Mouse (Mus musculus): ENCODE results near the gene Plekhg3.
A peak's percentile ranks its signal among the peaks of the same experiment; 100 is the strongest.

The Plekhg3 gene

DNA sequence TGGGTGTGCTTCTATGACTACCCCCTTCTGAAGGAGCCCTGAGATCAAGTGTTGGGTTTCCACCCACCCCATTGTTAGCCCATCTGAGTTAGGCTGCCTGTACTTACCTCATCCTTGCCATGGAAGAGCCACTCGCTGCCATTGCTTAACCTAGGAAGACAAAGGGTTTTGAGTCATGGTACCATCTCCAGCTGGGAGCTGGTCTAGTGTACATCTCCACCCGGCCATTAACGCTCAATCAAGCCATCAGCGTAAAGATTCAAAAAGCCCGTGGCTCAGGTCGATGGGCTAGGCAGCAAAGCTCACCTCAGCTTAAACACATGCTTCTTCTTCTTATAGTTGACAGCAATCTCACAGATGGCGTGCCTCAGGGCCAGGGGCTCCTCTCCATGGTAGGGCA, 52.8 kb downstream of the Plekhg3 start:
- no peak for DNase-seq (ENCODE audit: low spot score in 2 of 2)

DNA sequence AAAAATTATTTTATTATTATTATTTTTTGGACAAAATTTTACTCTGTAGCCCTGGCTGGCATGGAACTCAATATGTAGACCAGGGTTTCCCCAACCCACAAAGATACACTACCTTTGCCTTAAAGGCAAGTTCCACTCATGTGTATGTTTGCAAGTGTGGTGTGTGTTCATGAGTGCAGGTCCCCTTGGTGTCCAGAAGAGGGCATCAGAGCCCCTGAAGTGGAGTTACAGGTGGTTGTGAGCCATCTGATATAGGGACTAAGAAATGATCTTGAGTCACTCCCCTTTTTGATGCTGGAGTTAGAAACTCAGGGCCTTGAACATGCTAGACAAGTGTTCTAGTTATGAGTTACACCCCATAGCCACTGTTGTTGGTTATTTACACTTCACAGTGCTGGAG, 54.3 kb downstream of the Plekhg3 start:
- DNase-seq (ENCODE audit: low spot score in 2 of 2), result no peak

DNA sequence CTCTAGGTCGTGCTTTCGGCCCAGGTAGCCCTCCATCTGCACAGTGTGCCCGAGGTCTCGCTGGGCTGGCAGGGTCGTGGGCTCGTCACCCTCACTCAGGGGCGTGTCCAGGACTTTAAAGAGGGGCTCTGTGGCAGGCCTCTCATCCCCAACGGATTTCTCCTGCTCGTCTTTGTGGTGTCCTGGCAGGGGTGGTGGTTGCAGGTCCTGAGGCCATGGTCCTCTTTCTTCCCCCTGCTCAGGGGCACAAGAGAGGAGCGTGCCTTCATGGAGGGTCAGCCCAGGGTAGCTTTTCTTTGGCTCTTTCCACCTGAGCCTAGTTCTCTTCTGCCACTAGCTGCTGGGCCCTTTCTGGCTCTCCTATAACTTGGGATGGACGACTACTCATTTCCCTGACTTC, 56.7 kb downstream of the Plekhg3 start:
- no peak for DNase-seq (ENCODE audit: low spot score in 2 of 2)

DNA sequence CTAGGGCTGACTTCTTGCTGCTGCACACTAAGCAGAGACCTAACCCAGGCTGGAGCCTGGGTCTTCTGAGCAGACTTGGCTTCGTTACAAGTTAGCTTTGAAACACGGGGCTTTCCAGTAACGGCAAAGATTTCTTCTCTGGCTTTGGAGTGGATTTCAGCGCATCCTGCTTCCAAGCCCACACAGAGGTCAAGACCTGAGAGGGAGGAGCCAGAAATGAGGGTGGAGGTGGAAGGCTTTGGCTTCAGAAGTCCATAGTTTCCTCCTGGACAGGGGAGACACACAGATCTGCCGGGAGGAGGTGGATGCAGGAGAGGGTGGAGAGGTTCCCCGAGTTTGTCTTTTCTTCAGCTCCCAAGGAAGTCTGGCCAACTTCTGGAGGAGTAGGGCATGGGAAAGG, 58.8 kb downstream of the Plekhg3 start:
- DNase-seq (ENCODE audit: low spot score in 2 of 2), result no peak

DNA sequence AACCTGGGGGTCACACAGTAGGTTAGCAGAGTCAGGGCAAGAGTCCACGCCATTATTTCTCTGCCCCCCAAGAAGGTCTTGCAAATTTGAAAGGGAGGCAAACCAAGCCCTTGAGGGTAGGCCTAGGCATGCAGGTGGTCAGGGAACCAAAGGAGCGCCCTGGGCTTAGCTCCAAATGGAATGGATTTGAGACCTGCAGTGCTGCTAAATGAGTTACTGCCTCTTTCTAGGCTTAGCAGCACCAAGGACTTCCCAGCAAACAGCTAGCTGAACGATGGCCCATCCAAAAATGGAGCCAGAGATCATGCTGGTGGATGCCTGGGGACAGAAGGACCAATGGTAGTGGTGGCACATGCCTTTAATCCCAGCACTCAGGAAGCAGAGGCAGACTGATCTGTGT, 60.3 kb downstream of the Plekhg3 start:
- no peak for DNase-seq (ENCODE audit: low spot score in 2 of 2)

DNA sequence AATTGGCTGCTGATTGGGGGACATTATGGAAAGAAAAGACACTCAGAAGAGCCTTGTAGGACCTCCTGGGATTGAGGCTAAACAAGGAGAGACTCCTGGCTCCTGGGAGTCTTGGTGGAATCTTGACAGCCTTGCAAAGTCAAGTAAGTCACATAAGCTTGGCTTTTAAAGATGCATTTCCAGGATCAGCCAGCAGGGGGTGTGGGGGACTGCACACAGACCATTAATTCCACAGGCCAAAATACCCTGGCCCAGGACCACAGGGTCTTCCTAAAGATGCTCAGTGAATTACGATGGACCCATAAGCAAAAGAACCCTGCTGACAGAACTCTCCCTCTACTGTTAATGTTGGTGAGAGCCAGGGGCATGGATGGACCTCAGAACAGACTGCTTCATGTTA, 61.5 kb downstream of the Plekhg3 start:
- peak in 1 of 2 experiments; percentile 42 for DNase-seq (ENCODE audit: low spot score in 2 of 2)

DNA sequence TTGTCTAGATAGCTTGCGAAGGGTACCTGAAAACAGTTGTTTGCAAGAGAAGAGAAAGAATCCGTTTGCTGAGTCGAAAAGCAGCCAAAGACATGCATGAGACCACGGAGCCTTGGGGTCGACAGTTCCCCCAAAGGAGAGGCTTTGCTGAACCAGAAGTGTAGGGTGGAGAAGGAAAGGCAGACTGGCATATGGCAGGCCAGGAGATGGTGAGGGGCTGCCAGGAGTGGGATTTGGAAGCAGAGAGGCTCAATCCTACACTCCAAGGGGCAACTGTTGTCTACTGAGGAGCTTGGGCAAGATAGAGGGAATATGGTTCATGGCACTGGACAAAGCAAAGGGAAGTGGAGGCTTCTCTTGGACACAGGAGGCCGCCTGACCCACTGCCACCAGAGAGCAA, 62.6 kb downstream of the Plekhg3 start:
- DNase-seq (ENCODE audit: low spot score in 2 of 2), result no peak

DNA sequence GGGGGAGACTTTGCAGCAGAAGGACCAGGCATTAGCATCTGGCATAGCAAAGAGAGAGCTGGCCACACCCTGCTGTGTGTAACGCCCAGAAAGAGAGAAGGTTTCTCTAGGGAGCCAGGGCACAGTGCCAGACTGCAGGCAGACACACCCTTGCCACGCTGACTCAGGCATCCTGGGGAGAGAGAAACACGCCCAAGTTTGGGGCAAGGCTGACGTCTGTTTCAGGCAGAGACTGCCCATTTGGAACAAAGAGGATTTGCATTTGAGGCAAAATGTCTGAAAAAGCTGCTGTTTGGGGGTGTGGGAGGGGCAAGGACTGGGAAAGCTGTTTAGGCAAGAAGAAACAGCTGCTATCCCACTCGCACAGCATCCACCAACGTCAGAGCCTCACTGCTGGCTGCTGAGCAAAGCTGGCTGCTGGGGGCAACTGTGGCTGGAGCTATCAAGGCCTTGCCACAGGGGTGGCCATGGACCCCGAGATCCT, 63.2 kb downstream of the Plekhg3 start:
- peak; percentile 51 to 66 for DNase-seq (ENCODE audit: low spot score in 2 of 2)

DNA sequence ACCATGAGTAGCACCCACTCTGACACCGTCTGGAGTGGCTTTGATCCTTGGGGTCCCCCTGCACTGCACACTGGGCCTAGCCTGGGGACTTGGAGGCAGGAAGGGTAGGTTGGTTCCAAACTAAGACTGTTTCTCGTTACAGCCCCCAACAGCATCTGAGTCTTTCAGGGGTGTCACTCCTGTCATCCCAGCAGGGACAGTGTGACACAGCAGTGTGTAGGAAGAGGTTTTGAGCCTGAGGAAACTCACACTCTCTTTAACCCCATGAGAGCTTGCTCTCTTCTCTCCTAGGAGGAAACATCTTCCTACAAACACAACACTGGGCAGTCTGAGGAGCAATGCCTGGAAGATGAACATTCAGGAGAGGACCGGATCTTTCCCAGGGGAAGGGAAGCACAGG, 63.9 kb downstream of the Plekhg3 start:
- DNase-seq (ENCODE audit: low spot score in 2 of 2), result no peak

DNA sequence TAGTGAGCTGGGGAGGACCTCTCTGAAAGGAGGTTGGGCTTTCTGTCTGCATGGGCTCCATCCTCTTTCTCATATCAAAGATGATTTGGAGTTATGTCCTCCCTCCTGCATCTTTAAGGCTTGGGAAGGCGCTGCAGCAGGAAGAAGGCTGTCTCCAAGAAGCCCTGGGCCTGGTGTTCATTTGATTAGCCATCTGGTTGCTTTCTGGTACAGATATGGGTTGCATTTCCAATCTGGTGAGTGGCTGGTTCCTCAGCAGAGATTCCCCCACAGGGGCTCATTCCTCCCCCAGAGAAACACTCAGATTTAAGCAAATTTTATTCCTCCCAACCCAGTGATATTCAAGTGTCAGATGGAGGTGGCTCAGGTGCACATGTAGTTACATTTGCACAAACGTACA, 65.1 kb downstream of the Plekhg3 start:
- DNase-seq (ENCODE audit: low spot score in 2 of 2), result no peak

DNA sequence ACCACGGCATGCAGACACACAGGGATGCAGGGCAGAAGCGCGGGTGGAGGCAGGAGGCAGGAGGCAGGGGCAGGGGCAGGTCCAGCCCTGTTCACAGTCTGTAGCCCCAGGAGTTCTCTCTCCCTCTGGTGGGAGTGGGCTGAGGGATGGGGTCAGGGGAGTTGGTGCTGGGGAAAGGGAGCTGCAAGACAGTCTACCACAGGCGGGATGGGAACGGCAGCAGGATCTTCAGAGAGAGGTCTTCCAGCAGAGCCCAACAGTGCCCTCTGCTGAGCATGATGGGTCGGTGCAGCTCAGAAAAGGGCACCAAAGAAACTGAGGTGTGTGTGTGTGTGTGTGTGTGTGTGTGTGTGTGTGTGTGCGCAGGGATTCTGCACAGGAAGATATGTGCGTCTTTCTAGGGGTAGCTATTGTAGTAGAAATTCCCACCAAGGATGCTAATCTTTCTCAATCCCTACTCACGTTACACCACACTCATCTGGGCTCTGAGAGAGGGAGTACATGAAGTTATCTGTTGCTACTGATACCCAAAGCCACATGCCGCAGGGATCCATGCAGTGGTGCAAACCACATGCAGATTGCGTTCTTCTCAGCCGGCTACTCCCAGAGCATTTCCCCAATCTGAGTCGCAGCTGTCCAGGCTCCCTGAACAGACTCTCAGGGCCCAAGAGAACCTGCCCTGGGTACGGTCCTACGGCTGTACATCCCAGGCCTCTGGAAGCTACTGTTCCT, 65.8 kb downstream of the Plekhg3 start:
- peak; percentile 69 to 70 for DNase-seq (ENCODE audit: low spot score in 2 of 2)

DNA sequence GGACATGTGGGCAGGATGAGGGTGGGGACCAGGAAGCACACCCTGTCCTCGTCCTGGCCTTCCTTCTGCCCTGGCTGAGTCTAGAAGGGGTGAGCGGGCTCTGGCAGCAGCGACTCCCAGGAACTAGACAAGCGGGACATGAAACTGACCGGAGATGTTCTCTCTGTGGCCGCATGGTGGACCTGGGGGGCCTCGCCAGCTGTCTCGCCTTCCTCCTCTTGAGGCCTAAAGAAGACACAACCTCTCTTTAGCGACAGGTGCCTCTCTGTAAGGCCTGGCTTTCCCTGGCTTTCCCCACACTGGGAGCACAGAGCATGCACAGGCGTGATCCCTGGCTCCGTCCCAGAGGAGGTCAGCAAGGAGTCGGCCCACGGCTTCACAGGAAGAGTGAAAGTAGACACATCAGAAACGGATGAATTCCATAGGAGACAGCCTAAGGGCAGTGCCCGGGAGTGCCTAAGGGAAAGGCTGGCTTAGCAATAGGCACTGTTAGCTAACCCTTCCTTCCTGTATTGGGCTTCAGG, 66.9 kb downstream of the Plekhg3 start:
- no peak for DNase-seq (ENCODE audit: low spot score in 2 of 2)

DNA sequence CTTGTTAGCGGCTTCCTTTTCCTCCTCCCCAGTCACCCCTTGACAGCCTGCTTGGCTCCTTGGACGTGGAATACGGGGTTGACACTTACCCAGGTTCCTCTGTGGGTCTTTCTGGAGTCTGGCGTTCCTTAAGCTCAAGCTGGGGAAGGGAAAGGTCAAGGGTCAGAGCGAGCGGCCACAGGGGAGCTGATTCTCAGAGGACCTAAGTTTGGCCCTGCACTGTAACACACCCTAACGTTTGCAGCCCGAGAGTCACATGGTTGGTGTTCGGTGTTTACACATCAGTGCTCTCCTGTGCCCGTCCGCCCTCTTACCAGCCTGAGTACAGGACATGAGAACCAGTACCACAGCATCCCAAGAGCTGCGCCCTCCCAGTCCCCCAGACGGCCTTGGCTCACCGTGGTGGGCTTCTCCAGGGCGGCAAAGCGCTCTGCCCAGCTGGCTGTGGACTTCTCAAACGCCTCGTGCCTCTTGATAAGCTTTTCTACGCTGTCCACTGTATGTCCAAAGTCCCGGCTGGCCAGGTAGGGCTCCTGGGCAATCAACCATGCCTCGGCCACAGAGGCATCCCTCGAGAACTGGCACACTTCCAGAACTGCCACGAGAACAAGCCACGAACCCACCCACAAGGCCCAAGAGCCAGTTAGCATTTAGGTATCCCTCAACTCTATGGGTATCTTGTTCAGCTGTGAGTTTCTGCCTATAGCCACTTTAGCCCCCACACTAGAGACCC, 67.7 kb downstream of the Plekhg3 start:
- no peak for DNase-seq (ENCODE audit: low spot score in 2 of 2)

DNA sequence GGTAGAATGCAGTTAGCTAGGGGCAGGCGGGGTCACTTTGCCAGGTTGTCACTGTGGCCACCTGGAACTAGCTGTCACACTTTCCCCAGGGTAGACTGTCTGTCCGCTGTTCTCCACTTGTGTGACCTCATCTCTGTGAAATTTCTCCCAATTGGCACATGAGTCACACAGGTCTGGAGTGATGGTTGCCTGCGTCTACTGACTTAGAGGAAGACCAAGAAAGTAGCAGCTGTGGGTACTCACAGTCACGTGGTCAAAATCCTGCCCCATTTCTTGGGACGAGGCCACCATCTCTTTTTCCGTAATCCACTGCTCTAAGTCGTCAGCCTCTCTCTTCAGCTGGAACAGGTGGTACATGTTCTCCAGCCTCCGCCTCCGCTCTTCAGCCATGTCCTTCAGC, 73.1 kb downstream of the Plekhg3 start:
- DNase-seq (ENCODE audit: low spot score in 2 of 2), result no peak

DNA sequence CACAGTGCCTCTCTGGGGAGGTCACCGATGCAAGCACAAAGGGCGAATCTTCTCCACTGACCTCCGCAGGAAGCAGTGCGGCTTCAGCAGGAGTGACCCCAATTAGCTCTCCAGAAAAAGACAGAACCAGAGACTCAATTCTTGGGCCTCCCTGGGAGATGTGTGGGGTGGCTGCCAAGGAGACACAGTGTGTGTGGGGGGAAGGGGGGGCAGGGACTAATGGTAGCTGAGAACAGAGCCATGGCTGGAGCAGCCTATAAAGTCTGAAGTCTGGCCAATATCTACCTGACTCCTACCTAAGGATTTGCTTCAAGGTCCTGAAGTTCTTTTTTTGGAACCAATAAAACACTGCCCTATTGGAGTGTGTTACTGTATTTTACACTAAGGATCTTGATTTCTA, 73.9 kb downstream of the Plekhg3 start:
- DNase-seq (ENCODE audit: low spot score in 2 of 2), result no peak

DNA sequence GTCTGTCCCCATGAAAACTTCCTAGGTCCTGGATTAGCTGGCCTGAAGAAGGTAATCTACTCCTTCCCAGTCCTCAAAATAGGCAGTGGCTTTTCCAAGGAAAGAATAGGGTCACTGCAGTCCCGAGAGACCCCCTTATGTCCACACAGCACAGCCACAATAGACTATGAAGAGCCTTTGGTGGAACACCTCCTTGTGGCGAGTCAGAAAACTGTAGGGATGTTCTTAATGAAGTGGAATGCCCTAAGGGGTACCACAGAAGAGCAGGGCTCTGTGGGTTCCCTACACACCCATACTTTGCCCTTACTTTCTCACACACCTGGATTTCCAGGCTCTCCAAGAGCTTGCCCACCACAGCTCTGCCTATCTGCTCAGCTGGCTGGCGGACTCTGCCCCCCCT, 75.1 kb downstream of the Plekhg3 start:
- no peak for DNase-seq (ENCODE audit: low spot score in 2 of 2)

DNA sequence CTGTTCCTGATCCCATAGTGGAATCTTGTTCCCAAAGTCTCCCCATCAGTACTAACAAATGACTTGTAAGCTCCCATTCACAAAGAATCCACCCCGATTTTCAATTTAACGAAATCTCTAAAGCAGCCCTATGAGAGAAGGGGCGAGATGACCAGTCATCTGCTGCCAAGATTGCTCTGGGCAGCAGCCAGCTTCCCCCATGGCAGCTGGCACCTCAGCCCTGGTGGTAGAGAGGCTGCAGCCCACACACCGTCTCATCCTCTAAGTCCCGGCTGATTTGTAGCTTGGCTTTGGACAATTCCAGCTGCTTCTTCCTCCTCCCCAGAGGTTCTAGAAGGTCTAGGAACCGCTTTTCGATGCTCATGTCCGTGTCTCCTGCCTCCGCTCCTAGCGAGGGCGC, 77.5 kb downstream of the Plekhg3 start:
- no peak for DNase-seq (ENCODE audit: low spot score in 2 of 2)

DNA sequence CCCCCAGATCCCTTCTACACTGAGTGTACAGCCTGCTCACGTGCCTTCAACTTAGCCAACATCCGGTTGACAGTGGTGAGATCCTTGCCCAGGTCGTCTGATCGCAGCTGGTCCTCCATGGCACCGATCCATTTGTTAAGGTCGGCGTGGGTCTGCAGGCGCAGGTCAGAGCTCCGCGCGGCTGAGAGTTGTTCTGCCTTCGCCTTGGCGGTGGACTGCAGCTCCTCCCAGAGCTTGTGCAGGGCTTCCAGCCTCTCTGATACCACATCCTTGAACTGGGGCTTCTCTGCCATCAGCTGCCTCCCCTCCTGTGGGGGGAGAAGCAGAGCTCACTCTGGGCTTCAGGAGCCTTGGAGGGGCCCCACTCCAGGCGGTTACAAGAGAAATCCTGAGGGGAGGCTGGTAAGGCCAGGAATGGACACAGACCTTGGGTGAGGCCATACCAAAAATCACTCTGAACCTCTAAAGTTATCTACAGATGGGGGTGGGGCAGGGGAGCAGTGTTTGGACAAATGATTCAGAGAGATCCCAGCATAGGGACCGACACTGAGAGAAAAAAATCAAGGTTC, 78.4 kb downstream of the Plekhg3 start:
- DNase-seq (ENCODE audit: low spot score in 2 of 2), result no peak

DNA sequence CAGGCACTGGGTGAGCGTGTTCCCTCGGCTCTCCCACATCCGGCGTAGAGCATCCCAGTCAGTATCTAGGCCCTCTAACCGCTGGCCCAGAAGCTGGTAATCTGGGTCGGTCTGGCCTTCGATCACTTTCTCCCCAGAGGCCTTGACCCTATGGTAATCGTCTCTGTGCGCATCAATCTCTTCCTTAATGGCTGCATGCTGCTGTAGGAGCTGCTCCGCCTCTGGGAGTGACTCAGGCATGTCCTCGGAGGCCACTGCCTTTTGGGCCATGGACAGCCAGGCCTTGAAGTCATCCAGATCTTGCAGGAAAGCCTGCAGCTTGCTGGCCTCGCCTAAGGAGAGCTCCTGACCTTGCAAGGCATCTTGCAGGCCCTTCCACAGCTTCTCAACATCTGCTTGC, 81.9 kb downstream of the Plekhg3 start:
- DNase-seq (ENCODE audit: low spot score in 2 of 2), result no peak

DNA sequence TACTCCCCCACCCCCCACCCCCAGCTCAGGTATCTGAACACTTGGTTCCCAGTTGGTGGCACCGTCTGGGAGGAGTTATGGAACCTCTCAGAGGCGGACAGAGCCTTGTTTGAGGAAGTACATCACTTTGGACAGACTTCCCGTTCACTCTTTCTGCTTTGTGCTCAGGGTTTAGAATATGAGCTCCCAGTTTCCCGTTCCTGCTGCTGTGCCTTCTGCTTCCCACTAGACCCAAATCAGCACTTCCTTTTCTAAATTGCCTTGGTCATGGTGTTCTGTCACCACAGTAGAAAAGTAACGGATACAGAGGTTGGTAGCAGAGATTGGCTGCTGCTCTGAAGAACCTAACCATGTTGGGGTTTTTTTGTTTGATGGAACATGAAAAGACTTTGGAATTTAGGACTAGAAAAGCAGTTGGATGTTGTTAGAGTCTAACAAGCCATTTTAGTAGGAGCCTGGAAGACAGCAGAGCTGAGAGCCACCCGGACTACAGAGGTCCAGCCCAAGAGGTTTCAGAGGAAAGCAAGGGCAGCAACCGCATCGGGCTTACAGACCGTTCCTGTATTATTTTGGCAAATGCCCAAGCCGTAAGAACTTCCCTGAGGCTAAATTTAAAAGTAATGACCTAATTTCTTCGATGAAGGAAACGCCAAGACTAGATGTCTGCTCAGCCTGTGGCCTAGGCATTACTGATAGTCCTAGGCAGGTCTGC, 84.3 kb downstream of the Plekhg3 start:
- DNase-seq (ENCODE audit: low spot score in 2 of 2), result no peak

DNA sequence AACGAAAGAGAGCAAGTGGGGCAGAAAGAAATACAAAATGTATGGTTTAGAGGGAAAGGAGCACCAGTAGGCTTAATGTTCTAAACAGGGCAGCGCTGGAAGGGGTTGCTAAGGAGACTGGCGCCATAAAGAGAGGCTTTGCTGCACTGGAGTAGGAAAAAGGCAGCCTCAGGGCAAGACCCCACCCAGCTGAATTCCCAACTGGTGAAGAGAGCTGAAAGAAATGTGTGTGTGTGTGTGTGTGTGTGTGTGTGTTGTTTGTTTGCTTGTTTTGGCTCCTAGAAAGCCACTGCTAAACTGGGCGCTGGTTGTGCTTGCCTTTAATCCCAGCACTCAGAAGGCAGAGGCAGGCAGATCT, 84.9 kb downstream of the Plekhg3 start:
- DNase-seq (ENCODE audit: low spot score in 2 of 2), result no peak

DNA sequence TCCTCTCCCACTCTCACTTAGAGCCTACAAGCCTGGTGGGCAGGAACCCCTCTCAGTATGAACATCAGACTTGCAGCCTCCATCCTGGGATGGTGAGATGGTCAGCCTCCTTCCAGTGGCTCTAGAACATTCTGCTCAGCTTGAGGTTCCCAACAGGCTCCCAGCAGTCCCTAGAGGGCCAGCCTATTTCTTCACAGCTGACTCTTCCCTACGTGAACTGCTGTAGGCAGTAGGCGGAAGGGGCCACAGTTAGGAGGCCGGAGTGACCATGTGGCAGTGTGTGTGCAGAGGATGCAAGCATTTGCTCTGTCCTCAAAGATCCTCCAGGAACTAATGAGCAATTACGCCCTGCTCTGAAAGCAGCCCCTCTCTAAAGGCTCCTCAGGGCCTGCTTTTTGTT, 87.5 kb downstream of the Plekhg3 start:
- no peak for DNase-seq (ENCODE audit: low spot score in 2 of 2)
